Mouse (Mus musculus) megakaryocyte, embryonic 14.5 days (primary cell): ENCODE measurements around the gene Inpp1.

Source experiments
- FLI1 ChIP-seq: IDR thresholded peaks from 2 replicates; pipeline ENCODE4 v1.6.1; 2012; ENCODE audit warnings: low read length, inconsistent platforms, mixed read lengths
- GATA1 ChIP-seq: IDR thresholded peaks from 3 replicates; pipeline ENCODE4 v1.6.1; 2012; ENCODE audit warnings: mixed read lengths, low read length, inconsistent platforms, borderline replicate concordance

DNA sequence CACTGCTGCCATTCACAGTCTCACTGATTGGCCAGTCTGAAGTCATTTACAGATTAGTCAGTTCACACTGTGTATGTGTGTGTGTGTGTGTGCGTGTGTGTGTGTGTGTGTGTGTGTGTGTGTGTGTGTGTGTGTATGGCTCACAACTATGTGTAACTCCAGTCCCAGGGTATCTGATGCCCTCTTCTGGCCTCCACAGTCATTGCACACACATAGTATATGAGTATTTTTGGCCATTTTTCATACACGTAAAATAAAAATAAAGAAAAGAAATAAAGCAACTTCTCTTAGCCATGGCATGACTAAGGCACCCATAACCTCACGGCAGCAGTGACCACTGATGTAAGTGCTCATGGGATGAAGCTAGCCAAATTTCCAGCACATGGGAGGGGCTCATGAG lies 23.8 kb downstream of the Inpp1 start:
- no peak for TF ChIP-seq GATA1
- no peak for TF ChIP-seq FLI1
